Mouse (Mus musculus): ENCODE results near the gene Chst14. TPM values are rescaled to one million over a fixed set of nuclear protein-coding genes. Genes with fewer than 3 reads are reported as not detected.

Gene Chst14
- polyA plus RNA-seq, 1 experiment = 25.4 TPM

DNA sequence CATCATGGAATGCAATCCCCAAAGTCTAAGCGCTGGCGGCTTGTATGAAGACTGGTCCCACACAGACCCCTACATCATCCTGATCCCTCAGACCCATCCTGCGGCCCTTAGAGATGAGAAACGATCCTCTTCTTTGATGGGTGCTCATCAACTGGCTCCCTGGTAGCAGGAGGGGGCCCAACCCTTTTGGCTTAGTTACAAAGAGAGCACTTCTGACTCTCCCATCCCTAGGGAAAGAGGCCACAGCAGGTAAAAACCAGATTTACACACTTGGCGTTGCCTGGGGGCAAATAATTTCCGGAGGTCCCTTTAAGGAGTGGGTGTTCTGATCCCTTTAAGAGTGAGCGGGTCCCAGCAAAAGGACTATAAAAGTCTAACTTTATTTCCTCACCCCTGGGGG is 28.9 kb upstream of the Chst14 start:
- H3K4me2 ChIP-seq (ENCODE audit: low read depth) = no peak overlapping the region
- no peak overlapping the region for H3K4me3 ChIP-seq
- TF ChIP-seq SRF (IDR thresholded peaks at IDR 0.05; ENCODE audit: control insufficient read depth, insufficient read length, low read depth) (no peak), MAX (IDR thresholded peaks at IDR 0.05; ENCODE audit: low read depth) (no peak), MYOD1 (IDR thresholded peaks at IDR 0.05; ENCODE audit: control insufficient read depth in 1 of 3, insufficient read length in 2 of 3, low read depth in 2 of 3) (no peak), TCF12 (IDR thresholded peaks at IDR 0.05; ENCODE audit: insufficient read depth, poor library complexity, severe bottlenecking) (no peak), MYOG (IDR thresholded peaks at IDR 0.05; ENCODE audit: control insufficient read depth in 1 of 3, insufficient read depth in 1 of 3, insufficient read length in 2 of 3, low read depth in 2 of 3) (no peak), POLR2A (IDR thresholded peaks at IDR 0.05; ENCODE audit: insufficient read length, low read depth) (no peak), USF1 (IDR thresholded peaks at IDR 0.05; ENCODE audit: low read depth) (no peak), TCF3 (IDR thresholded peaks at IDR 0.05; ENCODE audit: insufficient read length, low read depth) (no peak), REST (IDR thresholded peaks at IDR 0.05; ENCODE audit: insufficient read depth, insufficient read length) (no peak), CEBPB (IDR thresholded peaks at IDR 0.05; ENCODE audit: insufficient read depth, poor library complexity, severe bottlenecking) (no peak), E2F4 (IDR thresholded peaks at IDR 0.05; ENCODE audit: insufficient read depth) (no peak), POLR2AphosphoS2 (IDR thresholded peaks at IDR 0.05; ENCODE audit: insufficient read length, low read depth) (no peak)
- H3K27me3 ChIP-seq (ENCODE audit: control insufficient read depth, insufficient read depth, insufficient read length) = peaks cover 49% of the 10 kb centered on the region
- H3K36me3 ChIP-seq (ENCODE audit: control insufficient read depth, insufficient read depth) = no peaks in the 10 kb centered on the region
- H3K79me2 ChIP-seq (ENCODE audit: control insufficient read depth, insufficient read depth) = no peaks in the 10 kb centered on the region
- no peak overlapping the region for H3ac ChIP-seq (ENCODE audit: control insufficient read depth, insufficient read length)

DNA sequence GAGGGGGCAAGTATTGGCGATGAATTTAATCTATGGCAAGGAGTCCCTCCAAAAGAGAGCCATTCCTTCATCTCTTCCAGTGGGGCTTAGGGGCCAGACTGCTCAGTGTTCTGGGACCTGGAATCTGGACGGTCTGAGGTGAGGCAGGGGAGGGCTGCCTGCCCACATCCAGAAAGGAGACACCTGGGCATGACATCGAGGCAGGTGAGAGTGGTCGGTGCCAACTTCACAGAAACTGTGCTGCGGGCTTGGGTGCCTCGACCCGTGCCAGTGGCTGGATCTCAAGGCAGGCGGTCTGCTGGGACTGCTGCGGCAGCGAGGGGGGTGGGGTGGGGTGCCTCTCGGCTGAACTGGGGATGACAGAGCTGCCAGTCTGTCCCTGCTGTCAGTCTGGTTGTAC is 28.5 kb upstream of the Chst14 start:
- Histone ChIP-seq H3K36me3 (ENCODE audit: control insufficient read depth, insufficient read depth) (no peaks in the 10 kb centered on the region), H3K4me2 (ENCODE audit: low read depth) (no peak overlapping the region), H3K79me2 (ENCODE audit: control insufficient read depth, insufficient read depth) (no peaks in the 10 kb centered on the region), H3K27me3 (ENCODE audit: control insufficient read depth, insufficient read depth, insufficient read length) (peaks cover 47% of the 10 kb centered on the region), H3K4me3 (no peak overlapping the region), H3ac (ENCODE audit: control insufficient read depth, insufficient read length) (no peak overlapping the region)
- no peak for TF ChIP-seq TCF12 (IDR thresholded peaks at IDR 0.05; ENCODE audit: insufficient read depth, poor library complexity, severe bottlenecking)
- no peak for TF ChIP-seq MYOD1 (IDR thresholded peaks at IDR 0.05; ENCODE audit: control insufficient read depth in 1 of 3, insufficient read length in 2 of 3, low read depth in 2 of 3)
- no peak for TF ChIP-seq MAX (IDR thresholded peaks at IDR 0.05; ENCODE audit: low read depth)
- no peak for TF ChIP-seq TCF3 (IDR thresholded peaks at IDR 0.05; ENCODE audit: insufficient read length, low read depth)
- TF ChIP-seq POLR2AphosphoS2 (IDR thresholded peaks at IDR 0.05; ENCODE audit: insufficient read length, low read depth) = no peak
- no peak for TF ChIP-seq MYOG (IDR thresholded peaks at IDR 0.05; ENCODE audit: control insufficient read depth in 1 of 3, insufficient read depth in 1 of 3, insufficient read length in 2 of 3, low read depth in 2 of 3)
- no peak for TF ChIP-seq SRF (IDR thresholded peaks at IDR 0.05; ENCODE audit: control insufficient read depth, insufficient read length, low read depth)
- no peak for TF ChIP-seq POLR2A (IDR thresholded peaks at IDR 0.05; ENCODE audit: insufficient read length, low read depth)
- no peak for TF ChIP-seq REST (IDR thresholded peaks at IDR 0.05; ENCODE audit: insufficient read depth, insufficient read length)
- no peak for TF ChIP-seq CEBPB (IDR thresholded peaks at IDR 0.05; ENCODE audit: insufficient read depth, poor library complexity, severe bottlenecking)
- TF ChIP-seq E2F4 (IDR thresholded peaks at IDR 0.05; ENCODE audit: insufficient read depth) = no peak
- TF ChIP-seq USF1 (IDR thresholded peaks at IDR 0.05; ENCODE audit: low read depth) = no peak

DNA sequence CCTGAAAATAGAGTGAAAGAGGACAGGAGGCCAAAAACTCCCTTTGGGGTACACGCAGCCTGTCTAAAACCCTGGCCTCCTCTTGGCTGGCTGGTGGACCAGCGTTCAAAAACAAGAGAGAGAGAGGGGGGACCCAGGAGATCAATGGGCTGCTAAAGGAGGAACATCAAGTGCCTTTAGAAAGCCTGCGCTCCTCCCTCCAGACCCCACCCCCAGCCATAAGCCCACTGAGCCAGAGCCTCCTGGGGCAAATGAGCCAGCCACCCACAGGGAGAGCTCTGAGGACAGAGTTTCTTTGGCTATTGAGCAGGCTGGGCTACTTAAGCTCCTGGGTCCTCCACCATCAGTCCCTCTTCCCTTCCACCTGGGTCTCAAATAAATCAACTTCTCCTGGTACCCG is 27.5 kb upstream of the Chst14 start:
- no peak overlapping the region for H3ac ChIP-seq (ENCODE audit: control insufficient read depth, insufficient read length)
- no peaks in the 10 kb centered on the region for H3K36me3 ChIP-seq (ENCODE audit: control insufficient read depth, insufficient read depth)
- no peak for TF ChIP-seq MAX (IDR thresholded peaks at IDR 0.05; ENCODE audit: low read depth)
- no peak for TF ChIP-seq SRF (IDR thresholded peaks at IDR 0.05; ENCODE audit: control insufficient read depth, insufficient read length, low read depth)
- no peak for TF ChIP-seq USF1 (IDR thresholded peaks at IDR 0.05; ENCODE audit: low read depth)
- no peak for TF ChIP-seq POLR2AphosphoS2 (IDR thresholded peaks at IDR 0.05; ENCODE audit: insufficient read length, low read depth)
- TF ChIP-seq MYOG (IDR thresholded peaks at IDR 0.05; ENCODE audit: control insufficient read depth in 1 of 3, insufficient read depth in 1 of 3, insufficient read length in 2 of 3, low read depth in 2 of 3) = no peak
- no peak for TF ChIP-seq TCF3 (IDR thresholded peaks at IDR 0.05; ENCODE audit: insufficient read length, low read depth)
- no peaks in the 10 kb centered on the region for H3K79me2 ChIP-seq (ENCODE audit: control insufficient read depth, insufficient read depth)
- no peak overlapping the region for H3K4me3 ChIP-seq
- H3K4me2 ChIP-seq (ENCODE audit: low read depth) = no peak overlapping the region
- H3K27me3 ChIP-seq (ENCODE audit: control insufficient read depth, insufficient read depth, insufficient read length) = peaks cover 40% of the 10 kb centered on the region

DNA sequence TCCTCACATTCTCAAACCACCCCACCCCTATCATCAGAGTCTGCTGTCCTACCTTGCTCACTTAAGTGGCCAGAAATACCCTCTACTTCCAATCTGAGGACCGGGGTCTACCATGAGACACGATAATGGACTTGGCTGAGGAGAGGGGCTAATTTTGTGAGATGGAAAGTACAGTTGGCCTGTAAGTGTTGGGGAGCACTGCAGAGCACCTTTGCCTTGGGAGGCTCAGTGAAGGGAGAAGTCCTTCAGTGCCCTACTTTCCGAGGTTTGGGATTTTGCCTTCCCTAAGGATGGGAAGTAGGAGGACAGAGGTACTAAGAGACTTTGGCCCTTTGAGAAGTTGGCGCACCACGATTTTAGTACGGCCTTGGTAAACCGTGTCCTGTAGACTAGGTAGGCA is 27.0 kb upstream of the Chst14 start:
- TF ChIP-seq E2F4 (IDR thresholded peaks at IDR 0.05; ENCODE audit: insufficient read depth) (no peak), POLR2AphosphoS2 (IDR thresholded peaks at IDR 0.05; ENCODE audit: insufficient read length, low read depth) (no peak), CEBPB (IDR thresholded peaks at IDR 0.05; ENCODE audit: insufficient read depth, poor library complexity, severe bottlenecking) (no peak), TCF3 (IDR thresholded peaks at IDR 0.05; ENCODE audit: insufficient read length, low read depth) (no peak), USF1 (IDR thresholded peaks at IDR 0.05; ENCODE audit: low read depth) (no peak), MYOD1 (IDR thresholded peaks at IDR 0.05; ENCODE audit: control insufficient read depth in 1 of 3, insufficient read length in 2 of 3, low read depth in 2 of 3) (no peak), SRF (IDR thresholded peaks at IDR 0.05; ENCODE audit: control insufficient read depth, insufficient read length, low read depth) (no peak), REST (IDR thresholded peaks at IDR 0.05; ENCODE audit: insufficient read depth, insufficient read length) (no peak), MYOG (IDR thresholded peaks at IDR 0.05; ENCODE audit: control insufficient read depth in 1 of 3, insufficient read depth in 1 of 3, insufficient read length in 2 of 3, low read depth in 2 of 3) (no peak), MAX (IDR thresholded peaks at IDR 0.05; ENCODE audit: low read depth) (no peak), TCF12 (IDR thresholded peaks at IDR 0.05; ENCODE audit: insufficient read depth, poor library complexity, severe bottlenecking) (no peak), POLR2A (IDR thresholded peaks at IDR 0.05; ENCODE audit: insufficient read length, low read depth) (no peak)
- Histone ChIP-seq H3K4me3 (no peak overlapping the region), H3K4me2 (ENCODE audit: low read depth) (no peak overlapping the region), H3K36me3 (ENCODE audit: control insufficient read depth, insufficient read depth) (no peaks in the 10 kb centered on the region), H3K27me3 (ENCODE audit: control insufficient read depth, insufficient read depth, insufficient read length) (peaks cover 35% of the 10 kb centered on the region), H3K79me2 (ENCODE audit: control insufficient read depth, insufficient read depth) (peaks cover 5% of the 10 kb centered on the region), H3ac (ENCODE audit: control insufficient read depth, insufficient read length) (no peak overlapping the region)
